Mouse (Mus musculus) limb, embryonic 14.5 days (tissue): ENCODE results near the gene Tmcc1. TPM values are rescaled to one million over a fixed set of nuclear protein-coding genes. Genes with fewer than 3 reads are reported as not detected.
A peak's percentile ranks its signal among the peaks of the same experiment; 100 is the strongest.

ENCODE experiments used
- ATAC-seq: fragments of 200-750 bp; cut with Nextera tagmentation; 2 replicates; pipeline ENCODE4 v1.8.0; 2017; ENCODE audit warnings: low read depth, moderate number of reproducible peaks, moderate TSS enrichment; ENCODE audit not compliant: low FRiP score
- DNase-seq: peaks from one replicate; pipeline ENCODE4 v3.0.0-alpha.2; 2015; ENCODE audit warnings: low spot score
- H3K27ac ChIP-seq: fragments of 300-500 bp; sonication (generic); replicated peaks from 2 replicates; pipeline ENCODE4 v1.5.1; 2014; ENCODE audit warnings: low read depth, mild to moderate bottlenecking, low read length, moderate library complexity, mixed read lengths
- H3K27me3 ChIP-seq: fragments of 300-500 bp; sonication (generic); 2 replicates; pipeline ENCODE4 v1.6.1; 2014; ENCODE audit warnings: low read length, mixed read lengths; ENCODE audit not compliant: control insufficient read depth, insufficient read depth
- H3K36me3 ChIP-seq: fragments of 300-500 bp; sonication (generic); 2 replicates; pipeline ENCODE4 v1.6.1; 2014; ENCODE audit warnings: mild to moderate bottlenecking, low read length, moderate library complexity, mixed read lengths; ENCODE audit not compliant: control insufficient read depth, insufficient read depth
- H3K4me1 ChIP-seq: fragments of 300-500 bp; sonication (generic); 2 replicates; pipeline ENCODE4 v1.6.1; 2014; ENCODE audit warnings: antibody characterized with exemption, low read length, mixed read lengths; ENCODE audit not compliant: control insufficient read depth, insufficient read depth
- H3K4me2 ChIP-seq: fragments of 300-500 bp; sonication (generic); replicated peaks from 2 replicates; pipeline ENCODE4 v1.6.1; 2014; ENCODE audit warnings: low read depth, mild to moderate bottlenecking, low read length, moderate library complexity; ENCODE audit not compliant: severe bottlenecking
- H3K4me3 ChIP-seq: fragments of 300-500 bp; sonication (generic); replicated peaks from 2 replicates; pipeline ENCODE4 v1.5.1; 2014; ENCODE audit warnings: low read length
- H3K9ac ChIP-seq: fragments of 300-500 bp; sonication (generic); 2 replicates; pipeline ENCODE4 v1.6.1; 2014; ENCODE audit warnings: mild to moderate bottlenecking, low read depth, low read length, moderate library complexity; ENCODE audit not compliant: severe bottlenecking
- H3K9me3 ChIP-seq: fragments of 300-500 bp; sonication (generic); 2 replicates; pipeline ENCODE4 v1.6.1; 2016; ENCODE audit warnings: low read length; ENCODE audit not compliant: control insufficient read depth
- POLR2A ChIP-seq: fragments of 200-500 bp; IDR thresholded peaks from 2 replicates; pipeline ENCODE4 v1.8.0; 2012; ENCODE audit warnings: inconsistent platforms, mild to moderate bottlenecking, moderate library complexity, borderline replicate concordance; ENCODE audit not compliant: insufficient read depth, insufficient read length; ENCODE audit errors: extremely low read depth
- WGBS: fragments of 180-500 bp; shearing (Covaris S2); extraction: QIAGEN DNeasy Blood & Tissue Kit; methylation state at CpG from one replicate; pipeline ENCODE4 v1.1.7; 2014; 5-methylcytosine and 5-hydroxymethylcytosine counted together
- polyA plus RNA-seq, 2 experiments: library from polyadenylated mRNA; depleted of rRNA in 1 of 2; stranded (reverse) in 1 of 2; unstranded in 1 of 2; fragments of >200 nt; fragmentation: Nextera tagmentation in 1 of 2; extraction: Ambion mirVana in 1 of 2; gene quantifications; 2 replicates each; pipeline versions ENCODE4 v1.2.1 to v1.2.3; 2012 to 2014

Gene Tmcc1
- polyA plus RNA-seq, 2 experiments: 11.1 to 23.4 TPM

DNA sequence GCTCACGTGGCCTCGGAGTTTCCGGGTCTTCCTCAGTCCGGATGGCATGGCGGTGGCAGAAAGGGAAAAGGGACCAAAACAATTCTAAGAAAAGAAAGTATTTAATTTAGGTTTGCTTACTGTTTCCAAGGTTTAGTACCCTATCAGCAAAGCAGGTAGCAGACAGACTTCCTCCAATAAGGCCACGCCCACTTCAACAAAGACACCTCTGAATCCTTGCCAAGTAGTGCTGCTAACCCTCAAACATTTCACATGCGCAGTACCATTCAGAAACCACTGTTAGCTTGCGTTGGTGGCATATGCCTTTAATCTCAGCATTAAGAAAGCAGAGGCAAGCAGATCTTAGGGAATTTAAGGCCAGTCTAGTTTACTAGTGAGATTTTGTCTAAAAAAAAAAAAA, 2.5 kb upstream of the Tmcc1 start:
- DNase-seq (no peak), ATAC-seq (no peak)
- no peaks in the 10 kb centered on the region for H3K9me3 ChIP-seq
- peaks cover 7% of the 10 kb centered on the region; the same call in 1 of the 2 replicates for H3K4me1 ChIP-seq
- no peaks in the 10 kb centered on the region for H3K36me3 ChIP-seq
- H3K4me3 ChIP-seq: no peak overlapping the region
- H3K27ac ChIP-seq: no peak overlapping the region
- no peak overlapping the region for H3K9ac ChIP-seq
- no peaks in the 10 kb centered on the region for H3K27me3 ChIP-seq
- TF ChIP-seq POLR2A: no peak
- WGBS: 67% methylated on average over 8 of the region's 8 CpGs
- H3K4me2 ChIP-seq: no peak overlapping the region

DNA sequence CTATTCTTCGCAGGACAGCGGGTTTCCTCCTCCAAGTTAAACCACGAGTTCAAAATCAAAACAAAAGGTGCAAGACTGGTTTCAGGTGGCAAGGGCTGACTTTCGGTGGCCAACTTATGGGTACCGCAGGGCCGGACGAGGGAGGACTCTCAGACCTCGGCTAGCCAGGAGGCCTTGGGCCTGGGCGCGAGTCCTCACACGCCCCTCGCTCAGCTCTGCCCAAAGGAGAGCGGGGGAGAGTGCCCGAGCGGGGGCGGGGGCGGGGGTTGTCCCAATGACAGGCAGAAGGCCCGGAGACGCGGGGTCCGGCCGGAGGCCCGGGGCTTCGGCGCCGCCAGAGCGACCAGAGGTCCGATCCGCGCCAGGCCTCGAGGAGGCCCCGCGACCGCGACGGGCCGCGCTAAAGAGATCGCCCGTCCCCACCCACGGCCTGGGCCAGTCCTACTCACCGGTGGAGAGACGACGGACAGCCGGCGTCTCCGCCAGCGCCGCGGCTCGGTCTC, 426 bp downstream of the Tmcc1 start:
- peak; percentile 30 for DNase-seq
- Histone ChIP-seq H3K9me3 (no peaks in the 10 kb centered on the region), H3K27ac (peak overlapping the region; percentile 75), H3K4me2 (peak overlapping the region; percentile 82), H3K4me3 (peak overlapping the region; percentile 92), H3K27me3 (no peaks in the 10 kb centered on the region), H3K36me3 (no peaks in the 10 kb centered on the region), H3K9ac (peak overlapping the region; percentile 91), H3K4me1 (peaks cover 7% of the 10 kb centered on the region; the same call in 1 of the 2 replicates)
- TF ChIP-seq POLR2A: no peak
- peak; percentile 81 for ATAC-seq
- 4% methylated on average over 24 of the region's 51 CpGs for WGBS

DNA sequence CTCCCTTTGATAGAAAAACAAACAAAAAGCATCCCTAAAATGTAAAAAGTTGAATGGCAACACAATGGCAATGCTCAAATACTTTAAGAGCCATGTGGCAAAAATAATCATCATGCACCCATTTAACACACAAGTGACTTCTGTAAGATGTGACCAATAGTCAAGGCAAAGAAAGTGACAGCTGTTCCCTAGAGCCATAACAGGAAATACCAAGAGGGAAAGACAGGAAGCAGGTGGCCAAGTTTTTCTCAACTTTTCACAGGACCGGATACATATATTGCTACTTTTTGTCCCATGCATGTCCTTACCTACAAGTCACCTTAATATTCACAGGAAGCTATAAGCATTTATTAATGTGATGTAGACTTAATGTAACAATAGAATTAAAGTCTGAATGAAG, 3.9 kb downstream of the Tmcc1 start:
- Histone ChIP-seq H3K9ac (no peak overlapping the region), H3K27ac (no peak overlapping the region), H3K4me3 (no peak overlapping the region), H3K36me3 (0 out of 2 replicates have a peak, but pooled peaks cover 3% of the 10 kb centered on the region), H3K9me3 (no peaks in the 10 kb centered on the region), H3K4me1 (peaks cover 7% of the 10 kb centered on the region; the same call in 1 of the 2 replicates), H3K4me2 (no peak overlapping the region), H3K27me3 (no peaks in the 10 kb centered on the region)
- ATAC-seq: no peak
- no peak for DNase-seq
- 56% methylated on average over 1 of the region's 1 CpGs for WGBS
- no peak for TF ChIP-seq POLR2A

DNA sequence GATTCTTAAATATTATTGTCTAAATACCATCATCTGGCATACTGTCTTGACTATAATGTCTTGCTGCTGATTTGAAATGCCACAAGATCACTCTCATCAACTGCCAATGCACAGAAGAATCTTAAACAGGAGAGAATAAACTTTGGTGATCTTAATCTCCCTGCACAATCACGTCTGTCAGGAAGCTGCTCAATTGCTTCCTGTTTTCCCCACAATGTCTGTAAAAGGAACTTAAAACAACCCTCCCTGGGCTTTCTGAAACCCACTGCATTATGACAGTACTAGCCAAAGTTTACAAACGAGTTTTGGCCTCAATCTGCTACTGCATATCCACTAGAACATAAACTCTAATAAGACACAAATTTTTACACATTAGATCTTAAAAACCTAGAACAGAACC, 6.8 kb downstream of the Tmcc1 start:
- no peak overlapping the region for H3K4me2 ChIP-seq
- no peak overlapping the region for H3K9ac ChIP-seq
- TF ChIP-seq POLR2A: no peak
- H3K4me1 ChIP-seq: peaks cover 3% of the 10 kb centered on the region; the same call in 1 of the 2 replicates
- no peak for ATAC-seq
- 36% methylated on average over 2 of the region's 2 CpGs for WGBS
- H3K9me3 ChIP-seq: no peaks in the 10 kb centered on the region
- no peak for DNase-seq
- H3K27me3 ChIP-seq: no peaks in the 10 kb centered on the region
- H3K27ac ChIP-seq: no peak overlapping the region
- H3K36me3 ChIP-seq: peaks cover 3% of the 10 kb centered on the region
- H3K4me3 ChIP-seq: no peak overlapping the region

DNA sequence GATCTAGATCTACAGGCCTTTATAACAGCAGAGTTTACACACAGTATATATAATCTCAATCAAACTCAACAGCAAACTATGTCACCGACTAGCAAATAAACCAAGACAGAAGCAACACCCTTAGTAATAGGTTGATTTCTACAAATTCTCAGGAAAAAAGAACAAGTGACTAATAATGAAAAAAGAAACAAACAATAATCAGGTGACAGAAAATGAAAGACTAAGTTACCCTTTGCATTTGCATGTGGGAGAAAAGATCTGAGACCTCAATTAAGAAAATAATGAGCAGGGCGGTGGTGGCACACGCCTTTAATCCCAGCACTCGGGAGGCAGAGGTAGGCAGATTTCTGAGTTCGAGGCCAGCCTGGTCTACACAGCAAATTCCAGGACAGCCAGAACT, 9.8 kb downstream of the Tmcc1 start:
- H3K36me3 ChIP-seq: peaks cover 7% of the 10 kb centered on the region
- H3K9me3 ChIP-seq: no peaks in the 10 kb centered on the region
- no peak overlapping the region for H3K27ac ChIP-seq
- TF ChIP-seq POLR2A: no peak
- no peak overlapping the region for H3K4me2 ChIP-seq
- no peak overlapping the region for H3K9ac ChIP-seq
- WGBS: 85% methylated on average over 5 of the region's 5 CpGs
- no peak overlapping the region for H3K4me3 ChIP-seq
- no peaks in the 10 kb centered on the region for H3K27me3 ChIP-seq
- no peak for DNase-seq
- no peak for ATAC-seq
- no peaks in the 10 kb centered on the region for H3K4me1 ChIP-seq

DNA sequence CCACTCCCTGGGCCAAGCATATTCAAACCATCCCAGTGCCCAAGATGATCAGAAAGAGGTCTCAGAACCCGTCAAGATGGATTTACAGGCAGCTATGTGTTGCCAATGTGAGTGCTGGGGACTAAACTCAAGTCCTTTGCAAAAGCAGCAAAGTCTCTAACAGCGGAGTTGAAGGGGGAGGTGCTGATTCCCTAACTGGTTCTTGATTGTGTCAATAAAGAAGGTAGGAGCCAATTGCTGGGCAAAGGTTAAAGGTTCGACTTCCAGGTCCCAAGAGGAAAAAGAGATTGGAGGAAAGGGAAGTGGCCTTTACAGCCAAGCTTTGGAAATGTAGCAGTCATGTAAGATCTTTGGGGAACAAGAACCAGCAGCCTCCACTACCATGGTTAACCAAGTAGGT, 12.6 kb downstream of the Tmcc1 start:
- Histone ChIP-seq H3K4me1 (no peaks in the 10 kb centered on the region), H3K4me2 (no peak overlapping the region), H3K27me3 (no peaks in the 10 kb centered on the region), H3K36me3 (peaks cover 5% of the 10 kb centered on the region), H3K27ac (no peak overlapping the region), H3K9ac (no peak overlapping the region), H3K9me3 (no peaks in the 10 kb centered on the region), H3K4me3 (no peak overlapping the region)
- no peak for ATAC-seq
- 63% methylated on average over 3 of the region's 3 CpGs for WGBS
- TF ChIP-seq POLR2A: no peak
- DNase-seq: no peak
